Mouse (Mus musculus) layer of hippocampus, postnatal 25 days (tissue): Measurements from ENCODE around the gene Xdh. TPM values are rescaled to one million over a fixed set of nuclear protein-coding genes. Genes with fewer than 3 reads are reported as not detected.

Experiments
- total RNA-seq, 2 experiments: library from RNA; stranded (reverse); gene quantifications; 2 replicates each; pipeline ENCODE4 v1.2.3; 2021

Gene Xdh
- total RNA-seq, 2 experiments from 2014 or later: 3.1 to 4.6 TPM

Other genes starting within 250 kb of the Xdh start
- gene Galnt14, start 239.7 kb downstream of the Xdh start, total RNA-seq: 10 to 100 TPM; 18.9 to 21.9 TPM
- gene Ehd3, start 146.1 kb downstream of the Xdh start, total RNA-seq: 100 to 1,000 TPM; 128 to 138 TPM
- gene Srd5a2, start 97.7 kb upstream of the Xdh start, total RNA-seq: not detected